Mouse (Mus musculus) liver, postnatal 0 days (tissue): Measurements from ENCODE around the gene Robo2.

Experiments used
- CTCF ChIP-seq: sonication (generic); IDR thresholded peaks from 2 replicates; pipeline ENCODE4 v1.5.1; 2016; ENCODE audit warnings: antibody characterized with exemption, low read depth
- EP300 ChIP-seq: IDR thresholded peaks from 2 replicates; pipeline ENCODE4 v1.6.1; 2016; ENCODE audit warnings: antibody characterized with exemption, low read depth, mild to moderate bottlenecking

DNA sequence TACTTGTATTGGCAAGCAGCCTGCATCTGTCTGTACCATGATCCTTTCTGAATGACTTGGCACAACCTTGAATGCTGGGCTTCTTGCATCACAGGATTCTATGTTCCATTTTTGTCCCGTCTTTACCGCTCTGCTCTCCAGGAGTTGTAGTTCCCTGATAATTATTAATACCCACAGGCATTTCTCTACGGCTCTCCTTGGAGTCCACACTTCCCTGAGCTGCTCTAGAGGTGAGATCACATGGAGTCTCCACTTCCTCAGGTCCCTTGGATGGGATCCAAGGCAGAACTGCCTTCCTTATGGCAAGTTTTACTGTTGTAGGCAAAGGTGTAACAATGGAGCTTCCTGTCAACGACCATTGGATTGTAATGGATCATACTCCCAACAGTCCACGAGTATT is 37.1 kb downstream of the Robo2 start:
- TF ChIP-seq EP300 (no peak), CTCF (no peak)
